Mouse (Mus musculus) stomach, embryonic 16.5 days (tissue): ENCODE data around the gene Myo15b. TPM values are rescaled to one million over a fixed set of nuclear protein-coding genes. Genes with fewer than 3 reads are reported as not detected.
A peak's percentile ranks its signal among the peaks of the same experiment; 100 is the strongest.

Experiments used
- ATAC-seq: fragments of 200-750 bp; cut with Nextera tagmentation; 2 replicates; pipeline ENCODE4 v1.8.0; 2017; ENCODE audit warnings: moderate number of reproducible peaks, moderate TSS enrichment; ENCODE audit not compliant: insufficient read depth, low FRiP score
- H3K27ac ChIP-seq: fragments of 300-500 bp; sonication (generic); 2 replicates; pipeline ENCODE4 v1.5.1; 2014; ENCODE audit warnings: low read length
- H3K27me3 ChIP-seq: fragments of 300-500 bp; sonication (generic); 2 replicates; pipeline ENCODE4 v1.6.1; 2014; ENCODE audit warnings: low read length, control low read depth, mixed read lengths; ENCODE audit not compliant: control insufficient read depth, insufficient read depth
- H3K36me3 ChIP-seq: fragments of 300-500 bp; sonication (generic); 2 replicates; pipeline ENCODE4 v1.6.1; 2014; ENCODE audit warnings: low read length; ENCODE audit not compliant: control insufficient read depth, insufficient read depth
- H3K4me1 ChIP-seq: fragments of 300-500 bp; sonication (generic); 2 replicates; pipeline ENCODE4 v1.6.1; 2014; ENCODE audit warnings: low read length, control low read depth, mixed read lengths; ENCODE audit not compliant: control insufficient read depth, insufficient read depth
- H3K4me2 ChIP-seq: fragments of 300-500 bp; sonication (generic); 2 replicates; pipeline ENCODE4 v1.6.1; 2014; ENCODE audit warnings: low read depth, low read length, mixed read lengths
- H3K4me3 ChIP-seq: fragments of 300-500 bp; sonication (generic); replicated peaks from 2 replicates; pipeline ENCODE4 v1.5.1; 2014; ENCODE audit warnings: mild to moderate bottlenecking, low read length
- H3K9ac ChIP-seq: fragments of 300-500 bp; sonication (generic); 2 replicates; pipeline ENCODE4 v1.6.1; 2014; ENCODE audit warnings: low read length
- H3K9me3 ChIP-seq: fragments of 300-500 bp; sonication (generic); replicated peaks from 2 replicates; pipeline ENCODE4 v1.6.1; 2016; ENCODE audit warnings: low read length, control low read depth; ENCODE audit not compliant: control insufficient read depth
- WGBS: fragments of 180-500 bp; shearing (Covaris S2); extraction: QIAGEN DNeasy Blood & Tissue Kit; methylation state at CpG from one replicate; pipeline ENCODE4 v1.1.7; 2014; 5-methylcytosine and 5-hydroxymethylcytosine counted together
- polyA plus RNA-seq: library from polyadenylated mRNA; unstranded; fragments of >200 nt; fragmentation: Nextera tagmentation; extraction: Ambion mirVana; gene quantifications from 2 replicates; pipeline ENCODE4 v1.2.1, GENCODE M21; 2015

Gene Myo15b
- 20.8 and 21.1 TPM in 2 replicates for polyA plus RNA-seq

GRCm38 (mm10) chr11:115858354-115858753 lies at the start of gene Myo15b:
Myo15b (plus strand) TSS chr11:115858406.
- Histone ChIP-seq H3K27ac (no peak within 1 kb of the TSS), H3K36me3 (no peaks in the 10 kb centered on the region), H3K9me3 (no peaks in the 10 kb centered on the region), H3K4me1 (peaks cover 4% of the 10 kb centered on the region), H3K4me3 (peak within 1 kb of the TSS; percentile 40), H3K9ac (peak within 1 kb of the TSS; percentile 71), H3K27me3 (peaks cover 38% of the 10 kb centered on the region), H3K4me2 (peak within 1 kb of the TSS; percentile 57)
- ATAC-seq: no peak
- 14% methylated on average over 27 of the region's 27 CpGs for WGBS

GRCm38 (mm10) chr11:115808696-115809310 lies 49.4 kb upstream of the Myo15b start:
- H3K9me3 ChIP-seq: no peaks in the 10 kb centered on the region
- peak overlapping the region; percentile 89 for H3K4me2 ChIP-seq
- H3K27me3 ChIP-seq: no peaks in the 10 kb centered on the region
- H3K4me1 ChIP-seq: peaks cover 52% of the 10 kb centered on the region
- 12% methylated on average over 10 of the region's 10 CpGs for WGBS
- ATAC-seq: peak; percentile 8; the same call in 1 of the 2 replicates
- H3K4me3 ChIP-seq: 0 out of 2 replicates have a peak overlapping the region, but pooled peaks have one; percentile 5
- H3K36me3 ChIP-seq: peaks cover 4% of the 10 kb centered on the region; the same call in 1 of the 2 replicates
- peak overlapping the region; percentile 71 for H3K27ac ChIP-seq
- peak overlapping the region; percentile 34 for H3K9ac ChIP-seq

- WGBS: 56% methylated on average over 8 of the region's 8 CpGs
- Histone ChIP-seq H3K4me1 (peaks cover 55% of the 10 kb centered on the region), H3K9me3 (no peaks in the 10 kb centered on the region), H3K4me2 (peak overlapping the region; percentile 89), H3K4me3 (0 out of 2 replicates have a peak overlapping the region, but pooled peaks have one; percentile 5), H3K9ac (peak overlapping the region; percentile 34), H3K27me3 (no peaks in the 10 kb centered on the region), H3K27ac (peak overlapping the region; percentile 71), H3K36me3 (peaks cover 4% of the 10 kb centered on the region; the same call in 1 of the 2 replicates)
- no peak for ATAC-seq
Measured at GRCm38 (mm10) chr11:115809311-115809781, 48.9 kb upstream of the Myo15b start.

- Histone ChIP-seq H3K4me1 (peaks cover 58% of the 10 kb centered on the region), H3K9ac (peak overlapping the region; percentile 93)
- ATAC-seq: no peak
Measured at GRCm38 (mm10) chr11:115810377-115810776, 47.8 kb upstream of the Myo15b start.

GRCm38 (mm10) chr11:115811381-115812093 lies 46.7 kb upstream of the Myo15b start:
- H3K4me1 ChIP-seq: peaks cover 63% of the 10 kb centered on the region
- no peak for ATAC-seq

More at GRCm38 (mm10) chr11:115810377-115810776, 47.8 kb upstream of the Myo15b start:
- Histone ChIP-seq H3K4me2 (peak overlapping the region; percentile 89), H3K4me3 (peak overlapping the region; percentile 92), H3K27me3 (no peaks in the 10 kb centered on the region), H3K27ac (peak overlapping the region; percentile 71), H3K9me3 (no peaks in the 10 kb centered on the region), H3K36me3 (no peaks in the 10 kb centered on the region)
- WGBS: 42% methylated on average over 14 of the region's 14 CpGs

GRCm38 (mm10) chr11:115812095-115812494 lies 46.1 kb upstream of the Myo15b start:
- peaks cover 63% of the 10 kb centered on the region for H3K4me1 ChIP-seq
- no peaks in the 10 kb centered on the region for H3K36me3 ChIP-seq
- ATAC-seq: no peak
- H3K9ac ChIP-seq: peak overlapping the region; percentile 93
- peak overlapping the region; percentile 78; the same call in 1 of the 2 replicates for H3K27ac ChIP-seq
- no peaks in the 10 kb centered on the region for H3K9me3 ChIP-seq
- H3K4me2 ChIP-seq: peak overlapping the region; percentile 89
- no peaks in the 10 kb centered on the region for H3K27me3 ChIP-seq
- WGBS: 31% methylated on average over 7 of the region's 7 CpGs
- H3K4me3 ChIP-seq: peak overlapping the region; percentile 92

More at GRCm38 (mm10) chr11:115811381-115812093, 46.7 kb upstream of the Myo15b start:
- Histone ChIP-seq H3K9me3 (no peaks in the 10 kb centered on the region), H3K4me2 (peak overlapping the region; percentile 89), H3K27me3 (no peaks in the 10 kb centered on the region), H3K4me3 (peak overlapping the region; percentile 92), H3K9ac (peak overlapping the region; percentile 93), H3K36me3 (no peaks in the 10 kb centered on the region), H3K27ac (peak overlapping the region; percentile 78; the same call in 1 of the 2 replicates)
- 72% methylated on average over 20 of the region's 20 CpGs for WGBS

GRCm38 (mm10) chr11:115812533-115813420 lies 45.4 kb upstream of the Myo15b start:
- ATAC-seq: 0 out of 2 replicates have a peak, but pooled peaks have one; percentile 0

GRCm38 (mm10) chr11:115813507-115814296 lies 44.5 kb upstream of the Myo15b start, which contains the start of gene Caskin2:
Caskin2 (minus strand) TSS chr11:115813639.
- peaks cover 48% of the 10 kb centered on the region for H3K4me1 ChIP-seq

More at GRCm38 (mm10) chr11:115812533-115813420, 45.4 kb upstream of the Myo15b start:
- Histone ChIP-seq H3K9ac (peak overlapping the region; percentile 93), H3K4me1 (peaks cover 58% of the 10 kb centered on the region), H3K4me3 (peak overlapping the region; percentile 92), H3K4me2 (peak overlapping the region; percentile 89), H3K27ac (peak overlapping the region; percentile 78), H3K9me3 (no peaks in the 10 kb centered on the region), H3K36me3 (no peaks in the 10 kb centered on the region), H3K27me3 (no peaks in the 10 kb centered on the region)
- 3% methylated on average over 28 of the region's 28 CpGs for WGBS

More at GRCm38 (mm10) chr11:115813507-115814296, 44.5 kb upstream of the Myo15b start, which contains the start of gene Caskin2:
- under 1% methylated on average over 43 of the region's 44 CpGs for WGBS
- Histone ChIP-seq H3K36me3 (no peaks in the 10 kb centered on the region), H3K9me3 (no peaks in the 10 kb centered on the region), H3K27ac (peak within 1 kb of the TSS; percentile 78), H3K4me3 (peak within 1 kb of the TSS; percentile 92), H3K27me3 (no peaks in the 10 kb centered on the region), H3K4me2 (peak within 1 kb of the TSS; percentile 89), H3K9ac (peak within 1 kb of the TSS; percentile 93)
- peak; percentile 91 for ATAC-seq
